Mouse (Mus musculus) kidney, adult 2 months (tissue): ENCODE data around the gene C1ql4. TPM values are rescaled to one million over a fixed set of nuclear protein-coding genes. Genes with fewer than 3 reads are reported as not detected.

Experiments
- DNase-seq: peaks from one replicate; pipeline ENCODE4 v3.0.0; 2021
- H3K27ac ChIP-seq: fragments of 200-500 bp; 2 replicates; pipeline ENCODE4 v1.5.1; 2012; ENCODE audit warnings: low read depth, low read length, control low read depth, inconsistent platforms; ENCODE audit not compliant: insufficient read depth
- H3K27me3 ChIP-seq: fragments of 200-500 bp; replicated peaks from 2 replicates; pipeline ENCODE4 v1.6.1; 2012; ENCODE audit warnings: mild to moderate bottlenecking, moderate library complexity, low read length, inconsistent platforms; ENCODE audit not compliant: control insufficient read depth, insufficient read depth
- H3K36me3 ChIP-seq: fragments of 200-500 bp; 2 replicates; pipeline ENCODE4 v1.6.1; 2012; ENCODE audit warnings: mild to moderate bottlenecking, moderate library complexity, low read length, inconsistent platforms; ENCODE audit not compliant: control insufficient read depth, insufficient read depth
- H3K4me1 ChIP-seq: fragments of 200-500 bp; 2 replicates; pipeline ENCODE4 v1.6.1; 2011; ENCODE audit warnings: low read length; ENCODE audit not compliant: control insufficient read depth, insufficient read depth
- H3K4me3 ChIP-seq: fragments of 200-500 bp; 2 replicates; pipeline ENCODE4 v1.5.1; 2011; ENCODE audit warnings: mild to moderate bottlenecking, low read depth, low read length, control low read depth; ENCODE audit not compliant: insufficient read depth
- CTCF ChIP-seq: fragments of 200-500 bp; conservative IDR thresholded peaks from 2 replicates; pipeline ENCODE4 v1.5.1; 2011; ENCODE audit warnings: low read depth, mild to moderate bottlenecking, control low read depth, low read length, moderate library complexity, mixed read lengths; ENCODE audit not compliant: insufficient read depth, insufficient read length
- POLR2A ChIP-seq: fragments of 200-500 bp; IDR thresholded peaks from one replicate; pipeline ENCODE4 v1.6.1; 2011; ENCODE audit warnings: low read depth, low read length, control low read depth
- WGBS: fragments of 180-500 bp; shearing (Covaris S2); methylation state at CpG from one replicate; pipeline ENCODE4 v1.1.7; 2018; 5-methylcytosine and 5-hydroxymethylcytosine counted together
- polyA plus RNA-seq: library from polyadenylated mRNA; depleted of rRNA; stranded (reverse); fragments of >200 nt; gene quantifications from 2 replicates; pipeline ENCODE4 v1.2.3, GENCODE M21; 2012; rRNA removed

The C1ql4 gene
- polyA plus RNA-seq, 1 experiment = 0.44 TPM

GRCm38 (mm10) chr15:99039306-99039705, 48.3 kb downstream of the C1ql4 start:
- peaks cover 7% of the 10 kb centered on the region; the same call in 1 of the 2 replicates for H3K4me1 ChIP-seq
- H3K27me3 ChIP-seq = no peaks in the 10 kb centered on the region
- no peak overlapping the region for H3K27ac ChIP-seq
- 86% methylated on average over 4 of the region's 4 CpGs for WGBS
- H3K36me3 ChIP-seq = peaks cover 5% of the 10 kb centered on the region; the same call in 1 of the 2 replicates
- TF ChIP-seq CTCF (no peak), POLR2A (no peak)
- no peak for DNase-seq
- H3K4me3 ChIP-seq = no peak overlapping the region

- H3K36me3 ChIP-seq = peaks cover 5% of the 10 kb centered on the region; the same call in 1 of the 2 replicates
- no peaks in the 10 kb centered on the region for H3K27me3 ChIP-seq
- TF ChIP-seq POLR2A = no peak
- no peak for TF ChIP-seq CTCF
- no peak overlapping the region for H3K27ac ChIP-seq
- no peak for DNase-seq
- peaks cover 9% of the 10 kb centered on the region; the same call in 1 of the 2 replicates for H3K4me1 ChIP-seq
- 90% methylated on average over 5 of the region's 5 CpGs for WGBS
- H3K4me3 ChIP-seq = no peak overlapping the region
Observed at GRCm38 (mm10) chr15:99038797-99039196, 48.8 kb downstream of the C1ql4 start.

DNA sequence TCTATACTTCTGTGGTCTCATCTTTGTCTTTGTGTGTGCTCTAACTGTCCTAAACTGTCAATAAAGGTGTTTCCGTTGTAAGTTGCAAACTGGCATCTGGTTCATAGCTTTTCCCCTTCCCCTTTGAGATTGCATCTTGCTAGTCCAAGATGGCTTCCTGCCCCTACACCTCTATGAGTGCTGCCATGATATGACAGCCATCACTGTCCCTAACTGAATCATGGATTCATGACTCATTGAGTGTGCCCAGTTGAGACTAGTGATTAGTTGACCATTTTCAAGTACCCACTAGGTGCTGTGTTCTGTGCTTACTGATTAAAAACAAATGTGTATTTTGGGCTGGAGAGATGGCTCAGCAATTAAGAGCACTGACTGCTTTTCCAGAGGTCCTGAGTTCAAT, 49.6 kb downstream of the C1ql4 start:
- TF ChIP-seq POLR2A (no peak), CTCF (no peak)
- Histone ChIP-seq H3K27me3 (no peaks in the 10 kb centered on the region), H3K4me3 (no peak overlapping the region), H3K27ac (no peak overlapping the region), H3K4me1 (peaks cover 16% of the 10 kb centered on the region; the same call in 1 of the 2 replicates), H3K36me3 (peaks cover 5% of the 10 kb centered on the region; the same call in 1 of the 2 replicates)
- DNase-seq = no peak
- 97% methylated on average over 1 of the region's 1 CpGs for WGBS

- H3K27ac ChIP-seq = no peak overlapping the region
- WGBS = 66% methylated on average over 8 of the region's 8 CpGs
Observed at GRCm38 (mm10) chr15:99036249-99036905, 51.2 kb downstream of the C1ql4 start.

GRCm38 (mm10) chr15:99035431-99035830, 52.2 kb downstream of the C1ql4 start:
- WGBS = 41% methylated on average over 4 of the region's 4 CpGs
- H3K4me3 ChIP-seq = no peak overlapping the region
- TF ChIP-seq POLR2A (no peak), CTCF (no peak)
- peak overlapping the region; percentile 35; the same call in 1 of the 2 replicates for H3K27ac ChIP-seq
- peak; percentile 88 for DNase-seq
- H3K4me1 ChIP-seq = peaks cover 25% of the 10 kb centered on the region; the same call in 1 of the 2 replicates
- peaks cover 5% of the 10 kb centered on the region; the same call in 1 of the 2 replicates for H3K36me3 ChIP-seq
- H3K27me3 ChIP-seq = no peaks in the 10 kb centered on the region

More at GRCm38 (mm10) chr15:99036249-99036905, 51.2 kb downstream of the C1ql4 start:
- Histone ChIP-seq H3K36me3 (peaks cover 5% of the 10 kb centered on the region; the same call in 1 of the 2 replicates), H3K4me1 (peaks cover 27% of the 10 kb centered on the region; the same call in 1 of the 2 replicates), H3K4me3 (no peak overlapping the region), H3K27me3 (no peaks in the 10 kb centered on the region)
- TF ChIP-seq POLR2A (no peak), CTCF (no peak)
- peak; percentile 38 for DNase-seq

Other genes starting within 250 kb of the C1ql4 start
- gene Kmt2d, start 216.6 kb downstream of the C1ql4 start, polyA plus RNA-seq = 18.8 and 20.8 TPM in 2 replicates
- gene Rhebl1, start 193.3 kb downstream of the C1ql4 start, polyA plus RNA-seq = 6.4 and 7.1 TPM in 2 replicates
- 1.2 and 1.5 TPM in 2 replicates for gene Dhh, start 189.3 kb downstream of the C1ql4 start, polyA plus RNA-seq
- gene Lmbr1l, start 169.6 kb downstream of the C1ql4 start, polyA plus RNA-seq = 36.1 and 50.2 TPM in 2 replicates
- gene Tuba1b, start 153.3 kb downstream of the C1ql4 start, polyA plus RNA-seq = 488 and 540 TPM in 2 replicates
- 12.0 TPM in 1 of 2 replicates, not detected in the other for gene Gm49450, start 134.3 kb downstream of the C1ql4 start, polyA plus RNA-seq
- 121 and 131 TPM in 2 replicates for gene Tuba1a, start 134.1 kb downstream of the C1ql4 start, polyA plus RNA-seq
- gene Tuba1c, start 57.9 kb downstream of the C1ql4 start, polyA plus RNA-seq = 128 and 146 TPM in 2 replicates
- gene Prph, start 32.6 kb downstream of the C1ql4 start, polyA plus RNA-seq = 1.7 and 3.2 TPM in 2 replicates
- 0.29 and 0.33 TPM in 2 replicates for gene Troap, start 13.2 kb downstream of the C1ql4 start, polyA plus RNA-seq
- 49.9 and 53.4 TPM in 2 replicates for gene Dnajc22, start 5.4 kb upstream of the C1ql4 start, polyA plus RNA-seq
- gene Spats2, start 38.1 kb upstream of the C1ql4 start, polyA plus RNA-seq = 8.6 and 10.0 TPM in 2 replicates
- 0.38 and 0.42 TPM in 2 replicates for gene Kcnh3, start 137.0 kb upstream of the C1ql4 start, polyA plus RNA-seq
- 70.6 and 81.3 TPM in 2 replicates for gene Mcrs1, start 164.1 kb upstream of the C1ql4 start, polyA plus RNA-seq
- gene Prpf40b, start 207.3 kb upstream of the C1ql4 start, polyA plus RNA-seq = 48.0 and 59.4 TPM in 2 replicates
- gene Fam186b, start 208.1 kb upstream of the C1ql4 start, polyA plus RNA-seq = 0.13 and 0.24 TPM in 2 replicates